Mouse (Mus musculus) ES-Bruce4 (cell line): ENCODE measurements around the gene Heatr3. TPM values are rescaled to one million over a fixed set of nuclear protein-coding genes. Genes with fewer than 3 reads are reported as not detected.

Experiments used
- H3K27ac ChIP-seq: 2 replicates; pipeline ENCODE4 v1.5.1; 2012; ENCODE audit warnings: low read length, inconsistent platforms; ENCODE audit not compliant: insufficient read depth
- H3K27me3 ChIP-seq: 2 replicates; pipeline ENCODE4 v1.6.1; 2012; ENCODE audit warnings: mild to moderate bottlenecking, low read length, inconsistent platforms; ENCODE audit not compliant: control insufficient read depth, poor library complexity, insufficient read depth, severe bottlenecking
- H3K36me3 ChIP-seq: 2 replicates; pipeline ENCODE4 v1.6.1; 2012; ENCODE audit warnings: inconsistent platforms, mild to moderate bottlenecking, low read length, moderate library complexity; ENCODE audit not compliant: control insufficient read depth, poor library complexity, insufficient read depth, severe bottlenecking
- H3K4me1 ChIP-seq: one replicate; pipeline ENCODE4 v1.8.1; 2011; ENCODE audit warnings: low read length; ENCODE audit not compliant: control insufficient read depth, insufficient read depth
- H3K4me3 ChIP-seq: 2 replicates; pipeline ENCODE4 v1.5.1; 2011; ENCODE audit warnings: low read depth, mild to moderate bottlenecking, low read length
- H3K9ac ChIP-seq: 2 replicates; pipeline ENCODE4 v1.6.1; 2012; ENCODE audit warnings: low read depth, mild to moderate bottlenecking, inconsistent platforms; ENCODE audit not compliant: poor library complexity, severe bottlenecking
- H3K9me3 ChIP-seq: replicated peaks from 2 replicates; pipeline ENCODE4 v1.6.1; 2012; ENCODE audit warnings: mild to moderate bottlenecking, low read length, inconsistent platforms; ENCODE audit not compliant: control insufficient read depth, poor library complexity, insufficient read depth, severe bottlenecking
- CTCF ChIP-seq: IDR thresholded peaks from one replicate; pipeline ENCODE4 v1.8.1; 2011; ENCODE audit warnings: low read depth, low read length
- EP300 ChIP-seq: IDR thresholded peaks from 2 replicates; pipeline ENCODE4 v1.6.1; 2011; ENCODE audit warnings: low read depth, low read length; ENCODE audit not compliant: insufficient read depth
- POLR2A ChIP-seq: IDR thresholded peaks from one replicate; pipeline ENCODE4 v1.8.1; 2011; ENCODE audit warnings: low read length; ENCODE audit not compliant: insufficient read depth
- polyA plus RNA-seq: library from polyadenylated mRNA; stranded (reverse); fragments of >200 nt; gene quantifications from 2 replicates; pipeline ENCODE4 v1.2.4, GENCODE M21; 2011; ENCODE audit warnings: low read depth; ENCODE audit not compliant: missing spikeins, insufficient read depth, insufficient read length

The Heatr3 gene
- polyA plus RNA-seq, result 44.4 and 49.4 TPM in 2 replicates

DNA sequence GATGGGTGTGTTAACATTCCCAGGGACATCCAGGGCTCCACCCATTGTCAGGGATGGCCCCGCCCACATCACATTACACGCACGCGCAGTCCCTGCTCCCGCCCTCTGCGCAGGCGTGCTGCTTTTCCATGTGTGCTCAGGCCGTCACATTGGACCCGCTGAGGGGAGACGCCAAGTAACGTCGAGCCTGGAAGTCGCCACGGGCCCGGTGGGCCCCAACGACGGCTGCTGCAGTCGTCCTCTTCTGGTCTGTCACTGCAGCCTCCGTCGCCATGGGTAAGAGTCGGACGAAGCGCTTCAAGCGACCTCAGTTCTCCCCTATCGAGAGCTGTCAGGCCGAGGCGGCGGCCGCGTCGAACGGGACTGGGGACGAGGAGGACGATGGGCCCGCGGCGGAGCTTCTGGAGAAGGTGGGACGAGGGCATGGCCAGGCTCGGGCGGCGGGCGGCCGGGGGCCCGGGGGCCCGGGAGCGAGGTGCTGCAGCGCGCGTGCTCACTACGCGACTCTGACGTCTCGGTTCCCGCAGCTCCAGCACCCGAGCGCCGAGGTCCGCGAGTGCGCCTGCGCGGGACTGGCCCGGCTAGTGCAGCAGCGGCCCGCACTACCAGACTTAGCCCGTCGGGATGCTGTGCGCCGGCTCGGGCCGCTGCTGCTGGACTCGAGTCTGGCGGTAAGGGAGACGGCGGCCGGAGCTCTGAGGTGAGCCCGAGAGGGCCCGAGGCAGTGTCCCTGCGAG lies at the start of gene Heatr3:
Gene Heatr3, plus strand, starts transcription at position 108 of the 737 bp plus-strand sequence.
- no peaks in the 10 kb centered on the region for H3K27me3 ChIP-seq
- H3K4me1 ChIP-seq, result no peaks in the 10 kb centered on the region
- H3K27ac ChIP-seq, result no peak within 1 kb of the TSS
- peak within 1 kb of the TSS; percentile 78 for H3K4me3 ChIP-seq
- H3K9ac ChIP-seq, result peak within 1 kb of the TSS; percentile 65
- no peak for TF ChIP-seq EP300
- TF ChIP-seq POLR2A, result peak; percentile 75
- H3K36me3 ChIP-seq, result peaks cover 34% of the 10 kb centered on the region
- H3K9me3 ChIP-seq, result no peaks in the 10 kb centered on the region

DNA sequence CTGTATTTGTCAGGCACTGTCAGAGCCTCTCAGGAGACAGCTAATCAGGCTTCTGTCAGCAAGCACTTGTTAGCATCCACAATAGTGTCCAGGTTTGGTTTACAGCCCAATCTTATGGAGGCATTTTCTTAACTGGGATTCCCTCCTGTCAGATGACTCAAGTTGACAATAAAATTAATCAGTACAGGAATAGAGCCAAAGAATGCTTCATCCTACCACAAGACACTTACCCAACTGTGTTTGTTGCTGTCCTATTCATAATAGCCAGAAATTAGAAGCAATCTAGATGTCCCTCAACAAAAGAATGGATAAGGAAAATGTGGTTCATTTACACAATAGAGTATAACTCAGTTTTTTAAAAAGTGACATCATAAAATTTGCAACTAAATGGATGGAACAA lies 49.6 kb upstream of the Heatr3 start:
- no peak overlapping the region for H3K9ac ChIP-seq
- H3K27ac ChIP-seq, result no peak overlapping the region
- H3K9me3 ChIP-seq, result no peaks in the 10 kb centered on the region
- no peak for TF ChIP-seq POLR2A
- TF ChIP-seq EP300, result no peak
- TF ChIP-seq CTCF, result no peak
- H3K36me3 ChIP-seq, result no peaks in the 10 kb centered on the region
- no peaks in the 10 kb centered on the region for H3K27me3 ChIP-seq
- H3K4me3 ChIP-seq, result no peak overlapping the region
- no peaks in the 10 kb centered on the region for H3K4me1 ChIP-seq

DNA sequence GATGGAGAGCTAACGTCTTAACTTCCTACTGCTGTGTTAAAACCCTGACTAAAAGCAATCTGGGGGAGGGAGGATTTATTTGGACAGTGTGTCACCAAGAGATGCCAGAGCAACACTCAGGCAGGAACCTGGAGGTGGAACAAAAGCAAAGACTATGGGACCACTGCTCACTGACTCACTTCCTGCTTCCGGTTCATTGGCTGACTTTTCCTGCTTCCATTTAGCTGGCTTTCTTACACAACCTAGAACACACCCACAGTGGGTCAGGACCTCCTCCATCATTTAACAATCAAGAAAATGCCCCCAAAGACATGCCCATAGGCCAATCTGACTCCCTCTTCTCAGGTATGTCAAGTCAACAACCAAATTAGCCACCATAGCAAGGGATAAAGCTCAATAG lies 46.0 kb upstream of the Heatr3 start:
- no peaks in the 10 kb centered on the region for H3K27me3 ChIP-seq
- no peaks in the 10 kb centered on the region for H3K36me3 ChIP-seq
- no peak overlapping the region for H3K4me3 ChIP-seq
- no peak overlapping the region for H3K27ac ChIP-seq
- H3K9ac ChIP-seq, result no peak overlapping the region
- TF ChIP-seq POLR2A, result no peak
- no peak for TF ChIP-seq CTCF
- TF ChIP-seq EP300, result no peak
- no peaks in the 10 kb centered on the region for H3K9me3 ChIP-seq
- H3K4me1 ChIP-seq, result no peaks in the 10 kb centered on the region

DNA sequence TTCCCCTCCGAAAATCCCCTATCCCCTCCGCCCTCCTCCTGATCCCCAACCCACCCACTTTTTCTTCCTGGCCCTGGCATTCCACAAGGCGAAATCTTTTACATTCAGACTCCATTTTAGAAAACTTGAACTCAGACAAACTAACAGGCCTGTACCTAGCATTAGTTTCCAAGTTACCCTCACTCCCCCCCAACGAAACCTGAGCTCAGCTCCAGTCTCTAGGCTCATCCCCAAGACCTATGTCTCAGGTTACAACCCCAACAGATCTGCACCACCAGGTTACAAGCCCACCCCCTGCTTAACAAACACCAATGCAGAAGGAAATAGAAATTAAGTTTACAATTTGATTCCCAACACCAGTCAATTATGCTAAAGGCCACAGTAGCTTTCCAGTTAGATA lies 44.3 kb upstream of the Heatr3 start:
- Histone ChIP-seq H3K4me1 (no peaks in the 10 kb centered on the region), H3K27ac (no peak overlapping the region), H3K27me3 (no peaks in the 10 kb centered on the region), H3K4me3 (no peak overlapping the region), H3K9ac (no peak overlapping the region), H3K9me3 (no peaks in the 10 kb centered on the region), H3K36me3 (no peaks in the 10 kb centered on the region)
- TF ChIP-seq POLR2A, result no peak
- TF ChIP-seq CTCF, result no peak
- no peak for TF ChIP-seq EP300

DNA sequence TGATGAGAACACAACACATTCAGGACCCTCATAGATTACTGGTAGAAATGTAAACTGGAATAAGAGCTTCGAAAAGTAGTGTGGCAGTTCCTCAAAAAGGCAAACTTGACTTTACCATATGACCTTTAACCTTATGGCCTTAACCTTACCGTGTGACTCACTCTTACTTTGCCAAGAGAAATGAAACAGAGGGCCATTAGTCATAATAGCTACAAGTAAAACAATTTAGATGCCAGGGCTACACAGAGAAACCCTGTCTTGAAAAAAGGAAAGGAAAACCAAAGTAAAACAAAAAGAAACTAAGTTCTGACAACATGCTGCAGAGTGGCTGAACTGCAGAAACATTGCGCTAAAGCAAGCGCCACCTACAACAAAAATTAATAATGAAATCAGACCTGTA lies 38.8 kb upstream of the Heatr3 start:
- Histone ChIP-seq H3K4me1 (no peaks in the 10 kb centered on the region), H3K9me3 (no peaks in the 10 kb centered on the region), H3K4me3 (no peak overlapping the region), H3K36me3 (no peaks in the 10 kb centered on the region), H3K27me3 (no peaks in the 10 kb centered on the region), H3K9ac (no peak overlapping the region), H3K27ac (no peak overlapping the region)
- TF ChIP-seq EP300 (no peak), CTCF (no peak), POLR2A (no peak)

DNA sequence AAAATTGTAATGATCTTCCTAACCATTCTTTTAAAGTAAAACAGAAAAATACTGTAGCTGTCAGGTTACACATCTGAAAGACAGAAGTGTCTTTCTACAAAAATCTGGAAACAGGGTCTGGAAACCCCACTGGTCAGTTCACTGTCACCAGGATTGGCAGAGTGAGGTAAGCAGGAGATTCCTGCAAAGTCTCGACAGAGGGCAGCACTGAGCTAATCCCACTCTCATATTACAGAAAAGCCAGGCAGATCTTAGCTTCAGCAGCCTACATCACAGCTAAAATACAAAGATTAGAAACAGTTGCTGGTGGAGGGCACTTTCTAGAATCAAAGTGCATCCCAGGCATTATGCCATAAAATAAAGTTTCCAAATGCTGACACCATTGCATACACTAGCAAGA lies 38.1 kb upstream of the Heatr3 start:
- Histone ChIP-seq H3K9ac (no peak overlapping the region), H3K9me3 (no peaks in the 10 kb centered on the region), H3K36me3 (no peaks in the 10 kb centered on the region), H3K4me3 (no peak overlapping the region), H3K4me1 (no peaks in the 10 kb centered on the region), H3K27me3 (no peaks in the 10 kb centered on the region), H3K27ac (no peak overlapping the region)
- no peak for TF ChIP-seq POLR2A
- TF ChIP-seq EP300, result no peak
- TF ChIP-seq CTCF, result peak; percentile 60
